Mouse (Mus musculus) adrenal gland, postnatal 4 days (tissue): ENCODE measurements around the gene Epha1. TPM values are rescaled to one million over a fixed set of nuclear protein-coding genes. Genes with fewer than 3 reads are reported as not detected.
A peak's percentile ranks its signal among the peaks of the same experiment; 100 is the strongest.

Experiments
- DNase-seq, 2 experiments: peaks; one replicate each; pipeline ENCODE4 v3.0.0; 2021 to 2022; ENCODE audit warnings: low spot score in 2 of 2, mixed read lengths in 2 of 2
- total RNA-seq, 2 experiments: library from RNA; stranded (reverse); gene quantifications; 2 replicates each; pipeline ENCODE4 v1.2.3; 2021

Epha1 gene
- total RNA-seq, 2 experiments from 2014 or later: 3.2 to 4.9 TPM

- peak in 1 of 2 experiments; percentile 47 for DNase-seq
Observed at GRCm38 (mm10) chr6:42325268-42325609, 47.8 kb downstream of the Epha1 start.

DNA sequence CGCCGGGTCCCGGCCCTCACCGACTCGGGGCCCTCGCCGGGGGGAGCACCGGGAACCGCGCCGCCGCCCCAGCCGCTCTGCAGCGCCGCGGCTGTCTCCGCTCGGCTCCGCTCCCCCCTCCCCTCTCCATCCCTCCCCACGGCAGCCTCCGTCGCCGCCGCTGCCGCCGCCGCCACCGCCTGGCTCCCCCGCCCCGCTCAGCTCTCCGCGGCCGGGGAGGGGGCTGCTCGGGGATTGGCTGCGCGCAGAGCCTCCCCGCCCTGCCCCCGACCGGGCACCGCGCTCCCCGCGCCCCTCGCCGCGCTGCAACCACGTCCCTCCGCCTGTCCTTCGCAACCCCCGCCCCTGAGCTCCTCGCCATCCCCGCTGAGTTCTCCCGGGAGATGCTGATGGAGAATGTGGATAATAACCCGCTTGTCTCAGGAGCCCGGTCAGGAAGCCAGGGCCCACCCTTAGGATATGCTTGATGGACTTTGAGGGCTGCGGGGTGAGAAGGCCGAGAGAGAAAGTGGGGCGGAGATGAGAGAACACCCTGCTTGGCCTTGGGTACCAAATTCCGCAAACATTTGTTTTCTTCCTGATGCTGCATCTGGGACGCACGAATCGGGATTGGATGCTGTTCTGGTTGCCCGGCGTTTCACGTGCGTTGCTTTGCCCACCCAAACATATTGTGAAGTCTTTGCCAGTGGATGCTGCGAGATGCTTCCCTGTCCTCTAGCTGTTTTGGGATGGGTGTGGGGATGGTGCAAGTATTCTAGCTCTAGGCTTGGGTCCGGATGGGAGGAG is 48.4 kb downstream of the Epha1 start, which contains the start of gene Fam131b:
Gene Fam131b (minus strand): TSS at position 162 of the 786 bp plus-strand sequence.
- DNase-seq: no peak

DNA sequence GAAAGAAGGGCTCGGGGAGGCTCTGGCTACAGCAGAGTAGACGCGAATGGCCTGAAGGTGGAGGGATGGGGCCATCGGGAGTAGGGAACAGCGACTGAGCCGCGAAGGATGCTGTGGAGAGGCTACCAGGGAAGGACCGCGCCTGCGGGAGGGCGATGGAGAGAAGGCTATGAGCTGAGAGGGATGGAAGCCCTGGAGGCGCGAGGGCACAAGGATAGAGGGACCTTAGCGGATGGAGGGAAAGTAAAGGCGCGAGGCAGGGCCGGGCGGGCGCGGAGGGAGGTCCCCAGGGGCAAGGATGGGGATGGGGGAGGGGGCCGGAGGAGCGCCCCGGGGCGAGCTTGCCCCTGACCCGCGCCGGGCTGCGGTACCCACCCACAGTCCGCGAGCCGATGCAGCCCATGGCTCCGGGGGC is 49.0 kb downstream of the Epha1 start:
- DNase-seq: no peak

DNA sequence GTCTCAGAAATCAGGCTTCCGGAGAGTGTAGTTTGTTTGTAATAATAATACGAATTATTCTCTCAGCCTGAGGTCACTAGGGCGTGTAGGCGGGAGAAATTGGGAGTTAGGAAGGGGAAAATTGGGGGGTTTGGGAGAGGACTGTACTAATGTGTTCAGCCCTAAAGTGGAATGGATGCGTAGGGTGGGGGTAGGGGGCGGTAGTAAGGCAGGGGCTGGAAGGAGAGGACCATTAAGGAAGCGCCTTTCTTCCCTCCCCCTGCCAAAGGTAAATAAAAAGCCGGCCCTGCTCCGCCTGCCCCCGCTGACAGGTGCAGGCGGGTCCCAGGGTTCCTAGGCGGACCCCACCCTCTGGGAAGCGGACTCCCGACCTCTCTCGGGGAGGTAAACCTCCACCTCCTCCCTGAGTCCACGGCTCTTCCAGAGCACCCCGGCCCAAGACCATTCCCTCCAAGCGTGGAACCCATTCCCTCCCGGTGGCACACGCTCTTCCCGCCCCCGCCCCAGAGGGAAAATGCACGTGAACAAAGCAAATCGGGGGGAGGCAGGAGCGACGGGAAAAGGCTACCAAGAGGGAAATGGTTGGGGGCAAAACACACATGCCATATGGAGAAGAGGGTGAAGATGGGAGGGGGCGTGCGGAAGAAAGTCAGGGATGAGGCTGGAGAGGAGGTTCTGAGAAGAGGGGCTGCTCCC is 49.5 kb downstream of the Epha1 start:
- DNase-seq: no peak

DNA sequence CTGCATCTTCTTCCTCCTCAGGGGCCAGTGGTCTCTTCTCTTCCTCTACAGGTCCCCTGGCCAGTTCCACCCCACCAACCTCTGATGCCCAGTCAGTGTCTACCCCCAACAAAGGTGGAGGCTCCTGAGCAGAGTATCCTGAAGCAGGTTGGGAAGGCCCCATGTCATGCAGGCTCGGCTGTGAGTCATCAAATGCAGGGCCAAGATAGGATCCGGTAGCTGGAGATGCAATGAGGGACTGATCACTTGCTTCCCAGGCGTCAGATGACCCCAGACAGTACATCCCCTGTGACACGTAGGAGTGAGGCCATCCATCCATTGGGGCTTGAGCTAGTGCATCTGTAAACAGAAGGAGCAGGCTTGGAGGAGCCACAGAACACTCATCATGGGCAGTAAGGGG is 54.8 kb downstream of the Epha1 start:
- no peak for DNase-seq

DNA sequence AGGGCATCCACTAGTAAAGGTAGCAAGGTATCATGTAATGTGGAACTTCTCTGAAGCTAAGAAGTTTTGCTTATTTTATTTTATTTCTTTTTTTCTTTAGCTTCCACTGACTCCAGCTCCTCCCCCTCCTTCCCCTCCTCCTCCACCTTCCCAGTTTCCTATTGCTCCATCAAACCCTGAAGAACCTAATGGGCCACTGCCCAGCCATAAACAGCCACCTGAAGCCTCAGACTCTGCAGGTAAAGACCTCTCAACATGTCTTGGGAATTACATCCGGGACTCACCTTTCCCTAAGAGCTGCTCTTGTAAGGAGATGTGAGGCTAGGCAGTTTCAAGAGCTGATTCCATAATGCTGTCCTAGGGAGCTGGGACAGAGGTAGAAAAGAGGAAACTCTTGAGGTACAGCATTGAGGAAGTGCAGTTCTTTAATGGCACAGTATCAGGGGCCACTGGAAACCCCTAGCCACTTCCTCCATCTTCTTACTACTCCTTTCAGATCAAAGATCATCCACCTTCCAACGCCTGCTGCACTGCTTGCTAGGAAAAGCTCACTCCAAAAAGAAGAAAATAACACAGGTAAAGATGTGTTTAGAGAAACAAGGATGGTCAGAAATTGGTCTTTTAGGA is 62.5 kb downstream of the Epha1 start:
- no peak for DNase-seq

DNA sequence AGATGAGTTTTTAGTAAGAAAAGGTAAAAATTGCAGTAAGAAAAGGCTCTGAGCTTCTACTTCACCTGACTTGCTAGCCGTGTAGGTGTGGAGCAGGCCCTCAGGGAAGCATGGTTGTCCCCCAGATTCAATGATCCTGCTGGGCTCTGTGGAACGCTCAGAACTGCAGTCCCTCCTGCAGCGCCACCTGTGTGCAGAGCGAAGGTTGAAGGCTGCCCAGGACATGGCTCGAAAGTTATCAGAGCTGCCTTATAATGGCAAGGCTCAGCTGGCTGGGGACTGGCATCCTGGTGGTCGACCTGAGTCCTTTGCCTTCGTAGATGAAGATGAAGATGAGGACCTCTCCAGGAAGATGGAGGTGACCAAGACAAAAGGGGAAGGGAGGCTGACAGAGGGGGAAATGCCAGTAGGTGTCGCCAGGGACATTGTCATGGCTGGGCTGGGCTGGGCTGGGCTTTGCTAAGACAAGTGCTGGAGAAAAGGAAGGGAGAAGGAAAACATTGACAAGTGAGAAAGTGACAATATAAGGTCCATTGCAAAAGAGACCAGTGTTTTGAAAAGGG is 63.2 kb downstream of the Epha1 start:
- DNase-seq: no peak

Other genes with a start within 250 kb of the Epha1 start
- gene Tas2r139, start 232.3 kb downstream of the Epha1 start, total RNA-seq: not detected
- not detected for gene Tas2r144, start 157.9 kb downstream of the Epha1 start, total RNA-seq
- gene Gstk1, start 127.3 kb downstream of the Epha1 start, total RNA-seq: 10 to 100 TPM; 75.2 to 77.9 TPM
- gene Tmem139, start 111.3 kb downstream of the Epha1 start, total RNA-seq: 1 to 10 TPM in 1 of 2 experiments, under 1 TPM in 1; 0.37 to 1.7 TPM
- gene Casp2, start 108.3 kb downstream of the Epha1 start, total RNA-seq: 10 to 100 TPM; 52.4 to 61.4 TPM
- gene Clcn1, start 86.6 kb downstream of the Epha1 start, total RNA-seq: 1 to 10 TPM; 1.5 to 2.6 TPM
- 1 to 10 TPM; 1.3 to 1.5 TPM for gene Fam131b, start 48.6 kb downstream of the Epha1 start, total RNA-seq
- 100 to 1,000 TPM; 106 to 111 TPM for gene Zyx, start 23.6 kb downstream of the Epha1 start, total RNA-seq
- 1 to 10 TPM; 2.7 TPM for gene Tas2r143, start 27.0 kb upstream of the Epha1 start, total RNA-seq
- gene Tas2r135, start 32.2 kb upstream of the Epha1 start, total RNA-seq: 1 to 10 TPM; 1.2 to 1.8 TPM
- 1 to 10 TPM in 1 of 2 experiments, under 1 TPM in 1; 0.98 to 1.1 TPM for gene Tas2r126, start 61.3 kb upstream of the Epha1 start, total RNA-seq
- gene Olfr458, start 91.9 kb upstream of the Epha1 start, total RNA-seq: not detected
- gene Olfr457, start 103.1 kb upstream of the Epha1 start, total RNA-seq: not detected
- gene Olfr456, start 113.9 kb upstream of the Epha1 start, total RNA-seq: not detected
- under 1 TPM in 1 of 2 experiments, not detected in 1; 0.23 TPM for gene Olfr455, start 174.3 kb upstream of the Epha1 start, total RNA-seq
- gene Tcaf3, start 224.4 kb upstream of the Epha1 start, total RNA-seq: not detected